Mouse (Mus musculus) midbrain, embryonic 16.5 days (tissue): ENCODE measurements around the gene Lrrfip1. TPM values are rescaled to one million over a fixed set of nuclear protein-coding genes. Genes with fewer than 3 reads are reported as not detected.
A peak's percentile ranks its signal among the peaks of the same experiment; 100 is the strongest.

Source experiments
- ATAC-seq: fragments of 200-750 bp; cut with Nextera tagmentation; 2 replicates; pipeline ENCODE4 v1.8.0; 2017; ENCODE audit warnings: moderate TSS enrichment
- H3K27ac ChIP-seq: fragments of 300-500 bp; sonication (generic); 2 replicates; pipeline ENCODE4 v1.5.1; 2014; ENCODE audit warnings: mild to moderate bottlenecking, low read length, mixed read lengths
- H3K27me3 ChIP-seq: fragments of 300-500 bp; sonication (generic); 2 replicates; pipeline ENCODE4 v1.6.1; 2014; ENCODE audit warnings: low read depth, low read length, mixed read lengths; ENCODE audit not compliant: control insufficient read depth, insufficient read depth
- H3K36me3 ChIP-seq: fragments of 300-500 bp; sonication (generic); 2 replicates; pipeline ENCODE4 v1.6.1; 2014; ENCODE audit warnings: mild to moderate bottlenecking, low read length, moderate library complexity, mixed read lengths; ENCODE audit not compliant: control insufficient read depth, insufficient read depth
- H3K4me1 ChIP-seq: fragments of 300-500 bp; sonication (generic); 2 replicates; pipeline ENCODE4 v1.6.1; 2014; ENCODE audit warnings: mild to moderate bottlenecking, low read length, mixed read lengths; ENCODE audit not compliant: control insufficient read depth, insufficient read depth
- H3K4me2 ChIP-seq: fragments of 300-500 bp; sonication (generic); 2 replicates; pipeline ENCODE4 v1.6.1; 2014; ENCODE audit warnings: mild to moderate bottlenecking, low read length, mixed read lengths
- H3K4me3 ChIP-seq: fragments of 300-500 bp; sonication (generic); 2 replicates; pipeline ENCODE4 v1.5.1; 2014; ENCODE audit warnings: low read depth, mild to moderate bottlenecking, low read length, moderate library complexity, mixed read lengths
- H3K9ac ChIP-seq: fragments of 300-500 bp; sonication (generic); 2 replicates; pipeline ENCODE4 v1.6.1; 2014; ENCODE audit warnings: low read depth, low read length, mixed read lengths
- H3K9me3 ChIP-seq: fragments of 300-500 bp; sonication (generic); replicated peaks from 2 replicates; pipeline ENCODE4 v1.6.1; 2014; ENCODE audit warnings: mild to moderate bottlenecking, low read length, mixed read lengths; ENCODE audit not compliant: control insufficient read depth, poor library complexity, severe bottlenecking
- WGBS: fragments of 180-500 bp; shearing (Covaris S2); extraction: QIAGEN DNeasy Blood & Tissue Kit; methylation state at CpG from one replicate; pipeline ENCODE4 v1.1.7; 2014; 5-methylcytosine and 5-hydroxymethylcytosine counted together
- polyA plus RNA-seq: library from polyadenylated mRNA; unstranded; fragments of >200 nt; fragmentation: Nextera tagmentation; extraction: Ambion mirVana; gene quantifications from 2 replicates; pipeline ENCODE4 v1.2.1, GENCODE M21; 2015

Gene Lrrfip1
- polyA plus RNA-seq, 1 experiment from 2014 or later, result 44.4 TPM

GRCm38 (mm10) chr1:90981346-90981745 lies 17.2 kb upstream of the Lrrfip1 start:
- H3K4me3 ChIP-seq, result no peak overlapping the region
- H3K9me3 ChIP-seq, result no peaks in the 10 kb centered on the region
- no peak for ATAC-seq
- no peak overlapping the region for H3K4me2 ChIP-seq
- 87% methylated on average over 3 of the region's 3 CpGs for WGBS
- H3K9ac ChIP-seq, result no peak overlapping the region
- H3K4me1 ChIP-seq, result no peaks in the 10 kb centered on the region
- no peak overlapping the region for H3K27ac ChIP-seq
- H3K27me3 ChIP-seq, result no peaks in the 10 kb centered on the region
- H3K36me3 ChIP-seq, result no peaks in the 10 kb centered on the region

- no peaks in the 10 kb centered on the region for H3K27me3 ChIP-seq
- no peaks in the 10 kb centered on the region for H3K36me3 ChIP-seq
- no peak overlapping the region for H3K9ac ChIP-seq
- ATAC-seq, result no peak
- no peaks in the 10 kb centered on the region for H3K9me3 ChIP-seq
- no peak overlapping the region for H3K27ac ChIP-seq
- WGBS, result 92% methylated on average over 1 of the region's 1 CpGs
- H3K4me1 ChIP-seq, result peaks cover 16% of the 10 kb centered on the region
- H3K4me3 ChIP-seq, result no peak overlapping the region
- H3K4me2 ChIP-seq, result no peak overlapping the region
Measured at GRCm38 (mm10) chr1:90995916-90996315, 2.6 kb upstream of the Lrrfip1 start.

DNA sequence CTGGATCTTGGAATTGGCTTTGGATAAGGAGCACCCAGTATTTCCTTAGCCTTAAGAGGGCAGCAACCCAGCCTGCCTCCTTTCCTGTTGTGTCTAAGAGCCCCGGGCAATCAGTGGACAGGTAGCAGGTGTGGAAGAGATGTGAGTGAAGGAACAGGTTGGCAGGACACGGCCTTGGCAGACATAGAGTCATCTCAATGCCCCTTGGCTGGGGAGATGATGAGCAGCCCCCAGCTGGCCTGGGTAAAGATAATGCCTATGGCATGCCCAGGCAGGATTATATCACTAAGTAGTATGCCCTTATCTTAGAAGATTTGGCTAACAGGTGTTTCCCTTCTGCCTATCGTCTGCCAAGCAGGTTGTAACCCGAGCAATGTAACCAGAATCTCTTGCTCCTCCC lies 1.4 kb upstream of the Lrrfip1 start:
- Histone ChIP-seq H3K27ac (no peak overlapping the region), H3K9me3 (no peaks in the 10 kb centered on the region), H3K4me1 (peaks cover 16% of the 10 kb centered on the region), H3K36me3 (no peaks in the 10 kb centered on the region), H3K9ac (no peak overlapping the region), H3K4me2 (no peak overlapping the region), H3K27me3 (no peaks in the 10 kb centered on the region), H3K4me3 (no peak overlapping the region)
- 76% methylated on average over 4 of the region's 4 CpGs for WGBS
- ATAC-seq, result no peak

GRCm38 (mm10) chr1:90997641-90998040 lies 896 bp upstream of the Lrrfip1 start:
- no peak for ATAC-seq
- H3K4me3 ChIP-seq, result no peak overlapping the region; the same call in 1 of the 2 replicates
- no peaks in the 10 kb centered on the region for H3K27me3 ChIP-seq
- no peaks in the 10 kb centered on the region for H3K9me3 ChIP-seq
- H3K9ac ChIP-seq, result no peak overlapping the region
- peaks cover 16% of the 10 kb centered on the region for H3K4me1 ChIP-seq
- no peak overlapping the region for H3K27ac ChIP-seq
- 87% methylated on average over 5 of the region's 5 CpGs for WGBS
- no peaks in the 10 kb centered on the region for H3K36me3 ChIP-seq
- peak overlapping the region; percentile 60 for H3K4me2 ChIP-seq

DNA sequence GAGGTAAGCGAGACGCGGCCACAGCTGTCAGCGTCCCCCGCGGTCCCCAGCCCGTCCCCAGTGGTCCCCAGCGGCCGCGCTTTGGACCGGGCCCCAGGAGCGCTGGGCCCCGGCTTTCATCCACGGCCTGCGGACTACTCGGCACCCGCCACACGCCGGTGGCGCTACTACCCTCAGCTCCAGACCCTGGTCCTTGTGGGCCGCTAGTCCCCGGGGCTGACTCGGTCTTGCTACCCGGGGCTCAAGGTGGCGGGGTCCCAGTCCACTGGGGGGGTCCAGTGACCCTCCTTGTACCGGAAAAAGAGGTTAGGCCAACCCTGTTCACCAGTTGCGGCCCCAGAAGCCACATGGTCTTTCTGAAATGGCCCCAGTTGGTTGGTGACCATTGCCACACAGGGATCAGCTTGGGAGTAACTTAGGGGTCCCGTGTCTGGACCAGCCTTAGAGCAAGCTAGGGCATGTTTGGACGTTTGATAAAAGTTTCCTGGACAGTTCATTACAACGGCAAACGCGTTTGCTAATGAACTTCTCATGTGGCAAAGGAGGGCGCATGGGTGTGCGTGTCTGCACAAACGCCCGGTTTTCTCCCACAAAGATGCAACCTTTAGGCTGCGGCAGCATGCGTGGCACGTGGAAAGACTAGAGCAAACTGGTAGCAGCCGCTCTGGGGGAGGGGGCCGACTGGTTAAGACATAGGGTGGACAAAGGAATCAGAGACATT lies 514 bp downstream of the Lrrfip1 start:
- H3K27ac ChIP-seq, result peak overlapping the region; percentile 62

GRCm38 (mm10) chr1:90999911-91000601 lies 1.5 kb downstream of the Lrrfip1 start:
- Histone ChIP-seq H3K36me3 (no peaks in the 10 kb centered on the region), H3K27me3 (no peaks in the 10 kb centered on the region), H3K4me1 (peaks cover 16% of the 10 kb centered on the region), H3K4me3 (peak overlapping the region; percentile 74), H3K9ac (peak overlapping the region; percentile 83; the same call in 1 of the 2 replicates), H3K4me2 (peak overlapping the region; percentile 60), H3K27ac (no peak overlapping the region), H3K9me3 (no peaks in the 10 kb centered on the region)
- ATAC-seq, result no peak
- WGBS, result 65% methylated on average over 10 of the region's 10 CpGs

More for the DNA sequence above, 514 bp downstream of the Lrrfip1 start:
- H3K9ac ChIP-seq, result peak overlapping the region; percentile 83
- H3K27me3 ChIP-seq, result no peaks in the 10 kb centered on the region
- no peaks in the 10 kb centered on the region for H3K9me3 ChIP-seq
- H3K4me2 ChIP-seq, result peak overlapping the region; percentile 60
- peak; percentile 71 for ATAC-seq
- H3K4me1 ChIP-seq, result peaks cover 16% of the 10 kb centered on the region
- H3K4me3 ChIP-seq, result peak overlapping the region; percentile 74
- H3K36me3 ChIP-seq, result no peaks in the 10 kb centered on the region
- 2% methylated on average over 36 of the region's 41 CpGs for WGBS

- Histone ChIP-seq H3K4me3 (no peak overlapping the region), H3K4me2 (no peak overlapping the region), H3K4me1 (peaks cover 16% of the 10 kb centered on the region), H3K9ac (no peak overlapping the region), H3K27ac (no peak overlapping the region), H3K9me3 (no peaks in the 10 kb centered on the region), H3K36me3 (no peaks in the 10 kb centered on the region), H3K27me3 (no peaks in the 10 kb centered on the region)
- WGBS, result 93% methylated on average over 3 of the region's 3 CpGs
- ATAC-seq, result no peak
Measured at GRCm38 (mm10) chr1:91001101-91001500, 2.6 kb downstream of the Lrrfip1 start.

GRCm38 (mm10) chr1:91001871-91002539 lies 3.5 kb downstream of the Lrrfip1 start:
- 87% methylated on average over 3 of the region's 3 CpGs for WGBS
- no peak for ATAC-seq
- no peak overlapping the region for H3K4me2 ChIP-seq

GRCm38 (mm10) chr1:91002641-91003040 lies 4.1 kb downstream of the Lrrfip1 start:
- no peak overlapping the region for H3K27ac ChIP-seq
- no peak overlapping the region for H3K4me2 ChIP-seq
- H3K9ac ChIP-seq, result no peak overlapping the region
- ATAC-seq, result no peak
- no peaks in the 10 kb centered on the region for H3K36me3 ChIP-seq
- WGBS, result 82% methylated on average over 3 of the region's 3 CpGs
- H3K4me1 ChIP-seq, result peaks cover 16% of the 10 kb centered on the region
- no peaks in the 10 kb centered on the region for H3K27me3 ChIP-seq
- H3K4me3 ChIP-seq, result no peak overlapping the region
- H3K9me3 ChIP-seq, result no peaks in the 10 kb centered on the region

More at GRCm38 (mm10) chr1:91001871-91002539, 3.5 kb downstream of the Lrrfip1 start:
- Histone ChIP-seq H3K27ac (no peak overlapping the region), H3K36me3 (no peaks in the 10 kb centered on the region), H3K4me3 (no peak overlapping the region), H3K9ac (no peak overlapping the region), H3K9me3 (no peaks in the 10 kb centered on the region), H3K4me1 (peaks cover 16% of the 10 kb centered on the region), H3K27me3 (no peaks in the 10 kb centered on the region)
